Mouse (Mus musculus) E14TG2a.4 (cell line): ENCODE measurements at regions not wholly inside any gene's neighbourhood (a gene's known extent, or its start where the extent isn't known, plus 50 kb on each side); places are given as distances from the start of the nearest gene placed in this dataset.

Experiments
- CTCF ChIP-seq: conservative IDR thresholded peaks from 2 replicates; pipeline ENCODE4 v1.5.1; 2014; ENCODE audit warnings: low read length
- NANOG ChIP-seq: IDR thresholded peaks from 2 replicates; pipeline ENCODE4 v1.6.1; 2014; ENCODE audit warnings: borderline replicate concordance, low read length, mixed read lengths

DNA sequence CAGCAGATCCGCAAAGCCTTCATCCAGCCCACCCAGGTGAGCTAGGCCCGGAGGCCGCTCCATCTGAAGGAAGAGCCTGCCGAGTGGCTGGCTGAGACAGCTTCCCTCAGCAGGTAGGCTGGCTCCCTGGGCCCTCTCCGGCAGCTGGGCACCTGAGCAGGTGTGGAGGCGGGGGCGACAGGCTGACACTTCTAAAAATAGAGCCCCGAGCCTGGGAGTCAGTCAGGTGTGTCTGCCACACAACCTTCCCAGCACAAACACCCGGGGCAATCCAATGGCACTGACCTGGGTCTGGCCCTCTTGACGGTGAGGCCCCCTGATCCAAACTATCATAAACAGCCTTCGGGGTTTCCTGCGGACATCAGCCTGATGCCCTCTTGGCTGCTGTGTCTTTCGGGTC lies 58.5 kb downstream of the Zfp36l2 start:
- no peak for TF ChIP-seq CTCF
- no peak for TF ChIP-seq NANOG
